Mouse (Mus musculus): ENCODE measurements around the gene Ndel1.

Ndel1 gene

DNA sequence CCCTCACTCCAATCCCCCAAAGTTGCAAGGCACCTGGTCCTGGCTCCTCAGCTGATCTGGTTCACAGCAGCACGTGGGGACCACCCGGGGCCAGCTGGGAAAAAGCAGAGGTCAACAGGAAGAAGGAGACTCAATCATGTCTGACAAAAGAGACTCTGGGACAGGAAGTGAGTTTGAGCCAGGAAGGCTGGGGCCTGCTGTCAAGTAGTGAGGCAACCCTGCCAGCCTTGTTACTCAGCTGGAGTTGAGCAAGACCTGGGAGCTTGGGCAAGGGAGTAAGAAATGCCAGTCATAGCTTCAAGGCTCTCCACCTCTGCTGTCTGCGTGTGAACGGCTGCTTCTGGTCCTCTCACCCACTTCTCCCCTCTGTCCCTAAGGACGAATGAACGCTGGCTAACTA, at the start of gene Ndel1:
Gene Ndel1, minus strand, starts transcription at position 111 of the 400 bp plus-strand sequence.
- in situ Hi-C loops (cut with MboI; ENCODE audit: low sequenced_read_pairs): no loop called here

DNA sequence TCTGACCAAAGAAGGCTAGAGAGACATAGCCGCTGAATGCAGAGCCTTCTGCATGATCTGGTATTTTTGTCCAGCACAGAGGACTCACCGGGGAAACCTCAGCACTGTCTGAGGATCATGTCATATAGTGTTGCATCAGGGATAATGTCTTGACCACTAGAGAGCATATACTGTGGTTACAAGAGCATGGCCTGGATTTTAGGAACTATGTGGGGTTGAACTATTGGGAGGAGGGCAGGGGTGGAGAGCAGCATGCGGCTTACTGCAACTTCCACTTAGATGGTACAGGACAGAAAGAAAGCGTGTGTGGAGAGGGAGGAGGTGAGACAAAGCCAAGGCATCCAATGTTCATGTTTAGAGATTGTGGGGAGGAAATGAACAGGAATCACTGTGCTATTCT, 42.9 kb upstream of the Ndel1 start:
- in situ Hi-C loops (cut with MboI; ENCODE audit: low sequenced_read_pairs): no loop called here

DNA sequence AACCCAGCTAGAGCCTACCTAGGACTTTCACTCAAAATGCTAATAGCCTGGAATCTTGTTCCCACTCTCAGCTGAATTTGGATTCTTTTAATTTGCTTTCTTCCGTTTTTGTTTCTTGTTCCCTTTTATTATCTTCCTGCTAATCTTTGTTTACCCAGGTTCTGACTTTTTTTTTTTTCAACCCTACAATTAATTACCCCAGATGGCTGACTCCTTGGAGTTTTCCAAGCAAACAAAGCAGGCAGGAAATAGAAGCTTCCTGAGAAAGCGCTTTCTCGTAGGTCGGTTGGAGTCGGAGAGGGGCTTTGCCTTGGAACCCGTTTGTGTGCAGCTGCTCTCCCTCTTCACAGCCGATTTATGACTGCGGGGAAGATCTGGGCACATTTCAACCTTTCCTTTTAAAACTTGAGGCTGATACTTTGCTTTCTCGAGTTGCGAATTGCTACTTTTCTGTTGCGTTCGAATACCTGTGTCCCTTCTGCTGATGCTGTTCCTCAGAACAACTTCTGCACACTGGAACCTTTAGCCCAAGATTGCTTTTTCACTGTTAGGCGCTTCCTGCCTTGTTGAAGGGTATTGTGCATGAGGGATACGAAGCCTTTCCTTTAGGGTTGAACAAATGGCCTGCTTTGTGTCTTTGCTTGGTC, 40.0 kb upstream of the Ndel1 start:
- in situ Hi-C loops (cut with MboI; ENCODE audit: low sequenced_read_pairs): no loop called here

DNA sequence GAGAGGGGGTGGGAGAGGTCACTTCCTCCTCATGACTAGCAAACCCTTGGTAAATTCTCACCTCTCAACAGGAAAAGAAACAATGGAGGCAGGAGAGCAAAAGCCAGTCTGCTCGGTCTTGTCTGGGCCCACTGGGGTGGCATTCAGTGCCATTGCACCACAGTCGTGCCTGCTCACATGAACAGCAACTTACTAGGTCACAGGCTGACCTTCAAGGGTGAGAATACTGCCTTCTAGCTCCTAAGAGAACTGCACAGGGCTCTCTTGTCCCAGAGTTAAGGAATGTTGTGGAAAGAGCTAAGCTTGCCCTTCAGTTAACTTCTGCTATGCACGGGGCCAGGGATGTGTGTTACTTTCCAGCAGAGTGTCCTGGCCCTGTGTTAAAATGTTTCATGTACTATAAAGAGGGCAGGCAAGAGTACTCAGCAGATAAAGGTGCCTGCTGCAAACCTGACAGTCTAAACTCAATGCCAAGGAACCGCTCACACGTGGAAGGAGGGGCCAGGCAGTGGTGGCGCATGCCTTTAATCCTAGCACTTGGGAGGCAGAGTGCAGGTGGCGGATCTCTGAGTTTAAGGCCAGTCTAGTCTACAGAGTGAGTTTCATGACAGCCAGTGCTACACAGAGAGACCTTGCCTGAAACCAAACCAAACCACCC, 37.3 kb upstream of the Ndel1 start:
- in situ Hi-C loops (cut with MboI; ENCODE audit: low sequenced_read_pairs): no loop called here

DNA sequence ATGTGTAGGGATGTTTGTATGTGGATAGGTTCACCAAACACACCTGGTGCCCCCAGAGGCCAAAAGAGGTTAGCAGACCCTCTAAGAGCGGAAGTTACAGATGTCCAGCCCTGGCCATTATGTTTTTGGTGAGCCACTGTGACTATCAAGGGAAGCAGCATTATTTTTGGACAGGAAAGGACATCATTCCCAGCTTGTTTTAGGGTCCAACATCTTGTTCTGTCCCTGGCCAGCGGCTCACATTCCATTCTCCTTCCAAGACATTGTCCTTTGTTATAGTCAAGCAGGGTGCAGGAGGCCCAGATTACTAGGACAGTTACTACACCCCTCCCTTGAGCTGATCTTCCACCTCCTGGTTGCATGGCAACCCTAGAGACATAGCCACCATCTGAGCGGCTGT, 35.6 kb upstream of the Ndel1 start:
- in situ Hi-C loops (cut with MboI; ENCODE audit: low sequenced_read_pairs): no loop called here

DNA sequence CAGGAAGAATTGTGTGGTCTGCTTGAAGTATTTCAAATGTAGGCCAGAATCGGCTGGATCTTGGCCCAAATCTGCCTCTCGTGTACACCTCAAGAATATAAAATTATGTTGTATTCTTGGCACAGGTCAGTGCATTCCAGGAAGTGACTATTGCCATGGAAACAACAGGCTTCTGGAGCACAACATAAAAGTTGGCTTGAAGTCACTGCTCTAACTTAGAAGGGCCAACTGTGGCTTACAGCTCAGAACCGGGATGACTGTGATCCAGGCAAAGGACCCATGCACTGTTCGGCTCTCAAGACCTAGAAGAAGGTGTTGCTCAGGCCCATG, 34.8 kb upstream of the Ndel1 start:
- in situ Hi-C loops (cut with MboI; ENCODE audit: low sequenced_read_pairs): no loop called here

DNA sequence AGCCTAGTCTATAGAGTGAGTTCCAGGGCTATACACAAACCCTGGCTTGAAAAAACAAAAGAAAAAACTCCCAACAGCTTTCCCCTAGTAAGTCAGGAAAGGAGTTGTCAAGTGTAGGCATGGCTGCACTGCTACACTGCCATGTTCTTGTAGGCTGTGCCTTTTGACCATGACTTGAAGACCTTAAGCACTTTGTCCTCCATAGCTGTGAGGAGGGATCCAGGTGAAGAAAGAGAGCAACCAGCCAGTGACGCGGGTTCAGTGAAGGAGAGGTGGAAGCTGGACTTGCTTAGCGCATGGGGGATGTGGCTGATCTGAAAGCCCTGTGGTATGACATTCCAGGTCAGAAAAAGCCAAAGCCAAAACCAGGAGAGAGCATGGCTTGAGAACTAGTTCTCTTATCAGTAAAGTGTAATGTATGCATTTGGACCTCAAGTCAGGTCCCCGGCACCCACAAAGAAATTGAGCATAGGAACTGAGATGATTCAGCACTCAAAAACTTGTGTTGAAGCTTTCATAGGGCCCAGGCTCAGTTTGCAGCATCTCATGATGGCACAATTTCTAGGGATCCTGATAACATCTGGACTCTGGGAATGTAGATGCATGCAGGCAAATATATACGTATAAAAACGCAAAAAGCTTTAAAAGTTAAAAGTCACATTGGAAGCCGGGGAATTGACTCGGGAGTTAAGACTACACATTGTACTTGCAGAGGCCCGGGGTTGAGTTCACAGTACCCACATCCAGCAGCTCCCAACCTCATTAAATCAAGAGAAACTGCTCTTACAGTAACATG, 34.2 kb upstream of the Ndel1 start:
- in situ Hi-C loops (cut with MboI; ENCODE audit: low sequenced_read_pairs): no loop called here

DNA sequence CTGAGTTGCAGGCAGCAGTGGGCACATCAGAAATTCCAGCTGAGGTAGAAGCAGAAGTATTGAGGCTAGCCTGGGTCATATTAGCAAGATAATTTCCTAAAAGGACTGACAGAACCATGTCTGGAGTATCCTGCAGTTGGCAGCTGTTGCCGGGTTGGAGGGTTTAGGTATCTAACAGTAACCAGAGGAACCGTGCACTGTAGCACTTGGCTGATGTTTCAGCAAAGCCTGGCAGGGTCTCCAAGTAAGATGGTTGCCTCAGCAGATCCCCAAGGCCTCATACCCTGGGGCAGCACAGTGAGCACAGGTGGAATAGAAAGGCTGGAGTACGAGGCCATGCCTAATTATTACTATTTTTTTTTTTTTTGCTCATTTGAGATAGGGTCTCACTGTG, 33.5 kb upstream of the Ndel1 start:
- in situ Hi-C loops (cut with MboI; ENCODE audit: low sequenced_read_pairs): no loop called here

DNA sequence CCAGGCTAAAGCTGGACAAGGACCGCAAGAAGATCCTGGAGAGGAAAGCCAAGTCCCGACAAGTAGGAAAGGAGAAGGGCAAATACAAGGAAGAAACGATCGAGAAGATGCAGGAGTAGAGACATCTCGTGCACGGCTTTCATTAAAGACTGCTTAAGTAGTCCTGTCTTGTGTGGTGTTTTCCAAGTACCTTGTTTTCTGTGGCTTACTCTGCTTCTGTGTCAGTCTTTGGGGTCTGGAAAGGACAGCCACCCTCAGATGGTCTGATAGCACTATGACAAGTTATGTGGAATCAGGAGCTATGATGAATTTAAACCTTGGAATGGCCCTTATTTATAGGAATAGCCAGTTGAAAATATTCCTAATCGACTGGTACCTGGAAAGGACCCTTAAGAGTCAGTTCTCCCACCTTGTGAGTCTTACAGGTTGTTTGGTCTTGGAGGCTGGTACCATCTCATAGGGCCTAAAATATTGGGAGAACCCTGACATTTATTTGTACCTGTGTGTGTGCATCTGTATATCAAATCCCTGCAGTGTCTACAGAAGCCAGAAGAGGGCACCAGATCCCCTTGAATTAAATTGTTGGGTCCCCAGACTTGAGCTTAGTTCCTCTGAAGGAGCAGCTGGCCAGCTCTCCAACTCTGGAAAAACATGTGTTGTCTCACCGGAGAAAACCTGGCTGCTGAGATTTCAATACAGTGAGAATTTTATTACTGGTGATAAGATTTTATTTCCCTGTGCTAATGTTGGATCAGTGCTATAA, 32.9 kb upstream of the Ndel1 start:
- in situ Hi-C loops (cut with MboI; ENCODE audit: low sequenced_read_pairs): loop anchor here (5.0 kb wide), 1 partner anchor 83 kb away; no protein-coding TSS in a partner anchor

DNA sequence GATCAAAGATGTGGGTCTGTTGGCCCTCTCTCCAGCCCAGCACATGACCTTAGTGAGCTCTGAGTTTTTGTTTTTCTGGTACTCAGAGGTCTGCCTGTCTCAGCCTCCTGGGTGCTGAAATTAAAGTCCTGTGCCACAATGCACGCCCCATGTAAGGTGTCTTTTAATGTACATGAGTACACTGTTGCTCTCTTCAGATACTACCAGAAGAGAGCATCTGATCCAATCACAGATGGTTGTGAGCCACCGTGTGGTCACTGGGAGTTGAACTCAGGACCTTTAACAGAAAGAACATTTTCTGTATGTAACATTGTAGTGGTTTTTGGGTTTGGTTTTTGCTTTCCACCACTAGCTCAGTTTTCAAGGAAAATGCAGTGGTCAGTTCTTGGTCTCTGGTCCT, 32.1 kb upstream of the Ndel1 start:
- in situ Hi-C loops (cut with MboI; ENCODE audit: low sequenced_read_pairs): loop anchor here (5.0 kb wide), 1 partner anchor 84 kb away; no protein-coding TSS in a partner anchor

DNA sequence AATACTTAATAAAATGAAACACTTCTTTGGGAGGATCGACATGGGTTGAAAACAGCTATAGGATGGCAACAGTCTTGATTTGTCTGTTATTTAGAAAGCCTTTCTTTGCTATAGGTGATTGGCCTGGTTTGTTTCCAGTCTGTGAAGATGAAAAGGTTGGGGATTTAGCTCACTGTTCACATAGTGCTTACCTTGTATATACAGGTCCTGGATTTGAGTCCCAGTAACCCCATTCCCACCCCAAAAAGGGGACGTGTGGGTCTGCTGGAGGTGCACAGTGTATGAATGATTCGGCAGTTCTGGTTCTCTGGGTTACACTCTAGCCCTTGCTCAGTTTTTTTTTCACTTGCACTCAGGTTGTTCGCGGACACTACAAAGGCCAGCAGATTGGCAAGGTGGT, 31.2 kb upstream of the Ndel1 start:
- in situ Hi-C loops (cut with MboI; ENCODE audit: low sequenced_read_pairs): loop anchor here (5.0 kb wide), 1 partner anchor 84 kb away; no protein-coding TSS in a partner anchor

DNA sequence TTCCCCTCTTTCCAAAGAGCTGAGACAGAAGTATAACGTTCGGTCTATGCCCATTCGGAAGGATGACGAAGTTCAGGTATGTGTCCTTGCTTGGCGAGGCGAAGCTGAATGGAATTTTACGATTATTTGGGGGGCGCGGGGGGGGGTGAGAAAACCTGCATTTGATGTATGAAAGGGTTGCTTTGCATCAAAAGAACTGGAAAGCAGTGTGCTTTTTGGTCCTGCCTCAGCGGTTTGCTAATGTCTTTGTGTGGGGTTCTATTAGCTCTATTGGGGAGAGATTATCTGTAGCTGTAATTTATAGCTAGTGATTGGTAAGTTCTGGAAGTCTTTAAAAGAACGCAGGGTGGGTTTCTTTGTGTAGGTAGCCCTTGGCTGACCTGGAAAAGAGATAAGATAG, 30.7 kb upstream of the Ndel1 start:
- in situ Hi-C loops (cut with MboI; ENCODE audit: low sequenced_read_pairs): loop anchor here (5.0 kb wide), 1 partner anchor 85 kb away; no protein-coding TSS in a partner anchor

DNA sequence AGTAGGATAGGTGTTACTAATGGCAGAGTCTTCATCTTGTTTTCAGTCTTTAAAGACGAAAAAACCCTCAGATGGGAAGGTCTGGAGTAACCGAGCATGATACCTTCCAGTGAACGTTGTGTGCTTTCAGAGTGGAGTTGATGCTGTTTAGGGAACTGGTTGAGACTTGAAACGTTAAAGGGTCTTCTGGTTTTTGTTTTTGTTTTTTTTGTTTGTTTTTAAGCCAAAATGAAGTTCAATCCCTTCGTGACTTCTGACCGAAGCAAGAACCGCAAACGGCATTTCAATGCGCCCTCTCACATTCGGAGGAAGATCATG, 30.3 kb upstream of the Ndel1 start:
- in situ Hi-C loops (cut with MboI; ENCODE audit: low sequenced_read_pairs): loop anchor here (5.0 kb wide), 1 partner anchor 85 kb away; no protein-coding TSS in a partner anchor

DNA sequence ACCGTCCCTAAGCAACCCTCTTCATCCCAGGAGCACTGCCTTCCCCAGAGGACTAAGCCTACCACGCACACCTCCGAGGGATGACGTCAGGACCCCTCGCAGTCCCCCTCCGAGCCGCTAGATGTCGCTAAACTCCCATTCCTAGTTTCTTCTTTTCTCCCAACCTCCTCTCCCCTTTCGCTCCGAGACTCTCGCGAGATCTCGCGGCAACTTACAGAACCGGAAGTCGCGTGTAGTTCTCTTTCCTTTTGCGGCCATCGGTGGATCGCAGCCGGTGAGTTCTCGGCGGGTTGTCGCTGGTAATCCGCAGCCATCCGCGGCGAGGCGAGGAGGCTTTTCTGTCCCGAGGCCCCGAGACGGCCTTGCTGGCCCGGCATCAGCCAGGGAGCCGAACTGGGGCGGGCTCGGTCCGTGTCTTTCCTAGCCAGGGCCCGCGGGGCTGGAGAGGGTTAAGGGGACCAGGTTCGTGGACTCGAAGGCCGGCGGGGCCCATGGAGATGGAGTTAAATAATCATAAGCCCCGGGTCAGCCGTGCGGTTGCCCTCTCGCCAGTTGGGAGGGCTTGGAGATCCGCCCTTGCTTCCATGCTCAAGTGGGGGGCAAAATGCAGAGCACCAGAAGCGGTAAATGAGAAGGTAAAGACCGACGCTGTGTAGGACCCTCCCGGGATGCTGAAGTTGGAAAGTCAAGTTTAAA, 29.8 kb upstream of the Ndel1 start, which contains the start of gene Rpl26:
Gene Rpl26, plus strand, starts transcription at position 233 of the 696 bp plus-strand sequence.
- in situ Hi-C loops (cut with MboI; ENCODE audit: low sequenced_read_pairs): loop anchor here (5.0 kb wide), 1 partner anchor 86 kb away; no protein-coding TSS in a partner anchor

DNA sequence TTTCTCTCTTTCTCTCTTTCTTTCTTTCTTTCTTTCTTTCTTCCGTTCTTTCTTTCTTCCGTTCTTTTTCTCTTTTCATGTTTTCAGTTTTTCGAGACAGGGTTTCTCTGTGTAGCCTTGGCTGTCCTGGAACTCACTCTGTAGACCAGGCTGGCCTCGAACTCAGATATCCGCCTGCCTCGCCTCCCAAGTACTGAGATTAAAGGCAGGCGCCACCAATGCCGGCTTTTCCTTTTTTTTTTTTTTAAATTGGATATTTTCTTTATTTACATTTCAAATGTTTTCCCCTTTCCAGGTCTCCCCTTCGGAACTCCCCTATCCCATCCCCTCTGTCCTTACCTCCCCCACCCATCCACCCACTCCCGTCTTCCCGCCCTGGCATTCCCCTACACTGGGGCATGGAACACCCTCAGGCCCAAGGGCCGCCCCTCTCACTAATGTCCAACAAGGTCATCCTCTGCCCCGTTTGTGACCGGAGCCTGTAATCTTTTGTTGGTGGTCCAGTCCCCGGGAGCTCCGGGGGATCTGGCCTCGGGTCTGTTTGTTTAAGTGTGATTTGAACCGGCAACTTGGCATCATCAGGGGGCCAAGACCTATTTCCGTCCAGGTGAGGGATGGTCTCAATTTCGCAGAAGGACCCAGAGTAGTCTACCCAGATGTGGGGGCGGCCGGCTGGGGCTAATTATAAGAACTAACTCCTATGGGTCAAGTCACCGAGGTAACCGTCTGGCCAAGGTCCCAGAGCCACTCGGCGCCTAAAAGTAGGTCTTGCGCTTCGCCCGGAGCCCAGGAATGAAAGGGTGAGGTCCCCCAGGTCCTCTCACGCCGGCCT, 29.1 kb upstream of the Ndel1 start:
- in situ Hi-C loops (cut with MboI; ENCODE audit: low sequenced_read_pairs): loop anchor here (5.0 kb wide), 1 partner anchor 87 kb away; no protein-coding TSS in a partner anchor

DNA sequence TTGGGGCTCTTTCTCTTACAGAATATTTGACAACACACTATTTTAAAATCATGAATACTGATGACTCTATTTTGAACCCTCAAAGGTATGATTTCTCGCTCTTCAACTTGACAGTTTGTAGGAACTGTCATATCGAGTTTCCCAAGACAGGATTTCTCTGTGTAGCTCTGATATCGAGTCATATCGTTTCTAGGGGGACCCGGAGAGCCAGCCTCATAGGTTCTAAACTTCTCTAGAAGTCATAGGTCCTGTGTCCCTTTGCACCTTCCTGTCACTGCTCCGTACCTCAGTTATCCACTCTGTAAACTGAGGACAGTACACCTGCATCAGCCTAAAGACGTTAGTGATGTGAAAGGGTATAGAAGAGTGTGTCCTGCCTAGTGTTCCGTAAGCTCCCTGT, 28.2 kb upstream of the Ndel1 start:
- in situ Hi-C loops (cut with MboI; ENCODE audit: low sequenced_read_pairs): loop anchor here (5.0 kb wide), 1 partner anchor 87 kb away; no protein-coding TSS in a partner anchor

DNA sequence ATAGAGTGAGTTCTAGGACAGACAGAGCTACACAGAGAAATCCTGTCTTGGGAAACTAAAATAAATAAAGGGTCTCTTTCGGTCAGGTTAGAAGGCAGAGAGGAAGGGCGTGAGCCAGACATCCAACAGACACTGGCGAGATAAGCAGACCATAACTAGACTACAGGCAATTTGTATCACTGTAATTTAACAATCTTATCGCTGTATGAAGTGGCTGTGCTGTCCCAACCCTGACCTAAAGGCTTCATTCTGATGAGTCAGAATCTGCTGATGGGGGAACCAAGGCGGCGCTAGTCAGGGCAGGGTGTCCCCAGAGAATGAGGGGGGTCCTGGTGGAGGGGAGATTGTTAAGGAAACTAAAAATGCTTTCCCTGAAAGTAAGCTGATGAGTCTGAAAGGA, 27.1 kb upstream of the Ndel1 start:
- in situ Hi-C loops (cut with MboI; ENCODE audit: low sequenced_read_pairs): no loop called here

DNA sequence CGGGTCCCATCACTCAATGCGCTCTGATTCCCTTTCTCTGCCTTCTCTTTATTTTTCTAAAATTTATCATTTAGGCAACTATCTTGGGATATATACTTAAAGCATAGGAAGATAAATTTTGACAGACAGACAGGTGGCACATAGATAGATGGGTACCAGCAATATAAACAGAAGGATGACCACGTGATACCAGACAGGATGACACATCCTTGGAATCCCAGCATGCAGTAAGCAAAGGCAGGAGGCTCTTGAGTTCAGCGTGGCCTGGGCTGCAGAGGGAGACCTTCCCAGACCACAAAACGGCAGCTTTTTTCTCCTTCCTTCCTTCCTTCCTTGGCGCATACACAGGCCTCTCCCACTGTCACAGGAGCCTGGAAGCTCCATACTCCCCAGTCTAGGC, 26.2 kb upstream of the Ndel1 start:
- in situ Hi-C loops (cut with MboI; ENCODE audit: low sequenced_read_pairs): no loop called here

DNA sequence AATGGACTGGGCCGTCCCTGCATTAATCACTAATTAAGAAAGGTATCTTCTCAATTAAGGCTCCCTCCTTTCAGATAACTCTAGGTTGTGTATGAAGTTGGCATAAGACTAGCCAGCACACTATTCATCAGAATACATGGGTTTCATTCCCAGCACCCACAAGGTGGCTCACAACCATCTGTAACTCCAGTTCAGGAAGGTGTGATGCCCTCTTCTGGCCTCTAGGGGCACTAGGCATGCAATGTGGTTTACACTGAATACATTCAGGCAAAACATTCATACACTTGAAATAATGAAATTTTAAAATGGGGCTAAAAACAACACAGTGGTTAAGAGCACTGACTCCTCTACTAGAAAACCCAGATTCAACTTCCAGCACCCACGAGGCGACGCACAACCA, 25.5 kb upstream of the Ndel1 start:
- in situ Hi-C loops (cut with MboI; ENCODE audit: low sequenced_read_pairs): no loop called here

DNA sequence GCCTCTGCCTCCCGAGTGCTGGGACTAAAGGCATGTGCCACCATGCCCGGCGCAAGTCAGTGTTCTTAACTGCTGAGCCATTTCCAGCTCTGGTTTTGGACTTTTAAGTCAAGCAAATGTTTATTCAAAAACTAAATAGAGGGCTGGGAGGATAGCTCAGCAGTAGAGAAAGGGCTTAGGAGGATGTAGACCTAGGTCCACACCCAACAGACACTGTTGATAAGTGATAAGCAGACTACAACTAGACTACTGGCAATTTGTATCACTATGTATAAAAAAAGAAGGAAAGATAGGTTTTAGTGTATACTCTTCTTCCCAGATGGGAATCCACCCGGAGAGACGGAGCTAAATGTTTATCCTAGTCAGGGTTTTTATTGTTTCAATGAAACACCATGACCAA, 24.6 kb upstream of the Ndel1 start:
- in situ Hi-C loops (cut with MboI; ENCODE audit: low sequenced_read_pairs): no loop called here

Measured in CH12F3 (cell line).